Mouse (Mus musculus) urinary bladder, postnatal 4 days (tissue): ENCODE data around the gene Vmn1r127.
"Not testable (repeated sequence)": the region's sequence is repeated elsewhere in the genome, so short reads cannot be mapped to it uniquely, and the experiment has no call there.

Source experiments
- DNase-seq, 2 experiments: peaks; one replicate each; pipeline ENCODE4 v3.0.0; 2021 to 2022; ENCODE audit warnings: low spot score in 2 of 2

Gene Vmn1r127

GRCm38 (mm10) chr7:21319761-21320160, at the start of gene Vmn1r127:
TSS of gene Vmn1r127 (minus strand) at chr7:21319861.
- not testable (repeated sequence) for DNase-seq

GRCm38 (mm10) chr7:21361191-21361590, 41.5 kb upstream of the Vmn1r127 start, which contains the start of gene Vmn1r129:
TSS of gene Vmn1r129 (minus strand) at chr7:21361291.
- DNase-seq = not testable (repeated sequence)

DNA sequence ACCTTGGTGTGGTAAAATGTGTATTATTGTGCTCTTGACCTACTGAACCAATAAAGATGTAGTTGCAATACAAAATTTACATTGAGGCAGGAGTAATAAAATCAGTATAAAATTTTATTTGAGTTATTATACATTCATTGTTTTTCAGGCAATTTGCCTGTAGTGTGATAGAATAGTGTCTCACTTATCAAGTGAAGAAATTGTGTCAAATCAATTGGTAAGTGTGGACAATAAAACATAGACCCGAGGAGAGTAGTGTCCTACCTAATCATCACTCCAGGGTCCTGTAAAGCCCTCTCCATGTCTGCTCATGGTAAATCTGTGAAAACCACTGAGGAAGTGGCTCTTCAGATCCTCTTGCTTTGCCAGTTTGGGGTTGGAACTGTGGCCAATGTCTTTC, 29.4 kb upstream of the Vmn1r127 start, which contains the start of gene Vmn1r128:
Gene Vmn1r128, plus strand, starts transcription at position 301 of the 400 bp plus-strand sequence.
- not testable (repeated sequence) for DNase-seq

DNA sequence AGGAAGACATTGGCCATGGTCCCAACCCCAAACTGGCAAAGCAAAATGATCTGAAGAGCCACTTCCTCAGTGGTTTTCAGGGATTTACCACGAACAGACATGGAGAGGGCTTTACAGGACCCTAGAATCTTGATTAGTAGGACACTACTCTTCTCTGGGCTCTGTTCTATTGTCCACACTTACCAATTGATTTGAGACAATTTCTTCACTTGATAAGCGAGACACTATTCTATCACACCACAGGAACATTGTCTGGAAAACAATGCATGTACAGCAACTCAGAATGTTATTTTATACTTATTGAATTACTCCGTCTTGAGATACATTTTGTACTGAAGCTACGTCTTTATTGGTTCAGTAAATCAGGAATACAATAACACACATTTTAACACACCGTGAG, 18.3 kb downstream of the Vmn1r127 start, which contains the start of gene Vmn1r126:
Gene Vmn1r126, minus strand, starts transcription at position 101 of the 400 bp plus-strand sequence.
- not testable (repeated sequence) for DNase-seq

DNA sequence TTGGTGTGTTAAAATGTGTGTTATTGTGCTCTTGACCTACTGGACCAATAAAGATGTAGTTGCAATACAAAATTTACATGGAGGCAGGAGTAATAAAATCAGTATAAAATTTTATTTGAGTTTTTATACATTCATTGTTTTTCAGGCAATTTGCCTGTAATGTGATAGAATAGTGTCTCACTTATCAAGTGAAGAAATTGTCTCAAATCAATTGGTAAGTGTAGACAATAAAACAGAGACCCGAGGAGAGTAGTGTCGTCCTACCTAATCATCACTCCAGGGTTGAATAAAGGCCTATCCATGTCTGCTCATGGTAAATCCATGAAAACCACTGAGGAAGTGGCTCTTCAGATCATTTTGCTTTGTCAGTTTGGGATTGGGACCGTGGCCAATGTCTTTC, 47.8 kb downstream of the Vmn1r127 start, which contains the start of gene Vmn1r125:
Gene Vmn1r125, plus strand, starts transcription at position 301 of the 400 bp plus-strand sequence.
- DNase-seq = not testable (repeated sequence)
